Mouse (Mus musculus) cerebellum, postnatal 10 days (tissue): ENCODE results near the gene Mylpf.

Experiments
- DNase-seq, 2 experiments: peaks; one replicate each; pipeline ENCODE4 v3.0.0; 2021; ENCODE audit warnings: mixed read lengths in 2 of 2

Mylpf gene

DNA sequence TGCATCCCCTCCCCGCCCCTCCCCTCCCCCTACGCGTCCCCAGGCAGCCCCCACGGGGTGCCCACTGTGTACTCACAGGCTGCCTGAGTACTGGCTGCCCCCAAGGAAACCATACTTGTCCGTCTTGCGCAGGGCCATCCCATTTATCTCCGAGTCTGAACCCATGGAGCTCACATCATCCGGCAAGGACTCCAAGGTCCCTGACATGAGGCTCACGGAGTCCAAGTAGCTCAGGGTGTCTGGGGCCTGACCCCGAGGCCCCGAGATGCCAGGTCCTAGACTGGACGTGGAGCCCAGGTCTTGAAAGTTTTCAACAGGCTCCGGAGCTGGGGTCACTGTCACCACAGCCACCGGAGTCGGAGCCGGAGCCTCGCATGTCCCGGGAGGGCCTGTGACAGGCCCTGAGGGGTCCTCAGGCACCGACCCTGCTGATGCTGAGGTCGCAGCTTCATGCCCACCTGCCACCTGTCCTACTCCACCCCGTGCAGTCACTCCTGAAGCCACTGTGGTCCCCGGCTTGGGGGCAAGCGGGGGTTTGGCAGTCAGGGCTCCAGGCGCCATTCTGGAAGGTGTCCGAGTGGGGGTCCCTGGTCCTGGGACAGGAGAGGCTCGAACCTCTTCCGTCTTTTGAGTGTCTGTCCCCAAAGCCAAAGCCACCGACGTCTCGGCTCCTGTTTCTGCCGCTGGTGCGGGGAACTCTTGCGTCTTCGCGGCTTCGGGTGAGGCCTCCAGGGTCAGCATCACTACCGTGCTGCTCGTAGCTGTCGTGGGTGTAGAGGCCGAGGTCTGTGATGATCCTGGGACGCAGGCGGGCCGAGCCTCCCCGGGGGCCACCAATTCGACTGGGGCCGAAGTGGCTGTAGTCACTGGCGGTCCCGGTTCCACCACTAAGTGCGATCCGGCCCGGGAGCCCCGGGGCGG is 1.1 kb upstream of the Mylpf start:
- peak; percentile 43 to 58 for DNase-seq

- DNase-seq, result no peak
Observed at GRCm38 (mm10) chr7:127208295-127208552, 466 bp upstream of the Mylpf start, which contains the start of gene Tbc1d10b. Gene Tbc1d10b (minus strand): TSS chr7:127208468.

DNA sequence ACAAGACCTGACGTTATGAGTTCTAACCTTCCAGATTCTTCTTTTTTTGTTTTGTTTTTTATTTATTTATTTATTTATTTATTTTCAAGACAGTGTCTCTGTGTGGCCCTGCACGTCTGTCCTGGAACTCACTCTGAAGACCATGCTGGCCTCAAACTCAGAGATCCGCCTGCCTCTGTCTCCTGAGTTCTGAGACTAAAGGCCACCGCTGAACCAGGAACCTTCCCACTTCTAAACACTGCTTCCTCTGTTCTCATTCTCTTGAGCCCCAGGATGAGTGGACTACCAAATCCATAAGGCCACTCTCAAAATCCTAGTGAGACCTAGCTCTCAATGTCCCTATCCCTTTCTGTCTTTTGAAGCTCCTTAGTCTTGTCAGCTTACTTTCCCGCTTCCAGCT is 1.2 kb downstream of the Mylpf start:
- DNase-seq, result no peak

GRCm38 (mm10) chr7:127210266-127210665 is 1.6 kb downstream of the Mylpf start:
- no peak for DNase-seq

DNA sequence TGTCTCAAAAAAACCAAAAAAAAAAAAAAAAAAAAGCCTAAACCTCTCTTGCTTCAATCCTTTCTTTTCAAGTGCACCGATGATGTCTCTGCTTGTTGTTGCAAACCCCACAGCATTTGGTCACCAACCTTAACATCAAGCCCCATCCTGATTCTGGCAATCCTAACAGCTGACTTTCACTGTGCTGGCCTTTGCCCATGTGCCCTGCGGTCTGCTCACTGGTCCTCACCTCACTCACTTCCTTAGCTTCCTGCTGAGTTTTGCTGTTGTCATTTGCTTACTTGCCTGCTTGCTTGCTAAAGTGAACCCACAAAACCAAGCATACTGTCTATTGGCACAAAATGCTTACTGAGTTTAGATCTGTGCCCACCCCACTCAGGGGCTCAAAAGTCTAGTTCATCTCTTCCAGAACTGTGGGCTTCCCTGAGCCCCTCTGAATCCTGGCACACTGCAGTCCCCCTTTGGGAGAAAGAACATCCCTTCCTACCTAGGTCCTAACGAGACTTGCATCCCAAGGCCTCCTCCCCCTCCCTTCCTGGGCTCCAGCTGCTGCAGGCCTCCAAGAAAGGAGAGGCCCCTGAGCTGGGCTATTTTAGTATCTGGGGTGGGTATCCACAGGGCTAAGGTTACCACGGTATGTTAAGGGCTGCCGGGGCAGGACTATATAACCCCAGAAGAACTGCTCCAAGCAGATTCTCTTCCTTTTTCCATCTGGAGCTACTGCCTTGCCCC is 2.5 kb downstream of the Mylpf start:
- DNase-seq, result no peak

DNA sequence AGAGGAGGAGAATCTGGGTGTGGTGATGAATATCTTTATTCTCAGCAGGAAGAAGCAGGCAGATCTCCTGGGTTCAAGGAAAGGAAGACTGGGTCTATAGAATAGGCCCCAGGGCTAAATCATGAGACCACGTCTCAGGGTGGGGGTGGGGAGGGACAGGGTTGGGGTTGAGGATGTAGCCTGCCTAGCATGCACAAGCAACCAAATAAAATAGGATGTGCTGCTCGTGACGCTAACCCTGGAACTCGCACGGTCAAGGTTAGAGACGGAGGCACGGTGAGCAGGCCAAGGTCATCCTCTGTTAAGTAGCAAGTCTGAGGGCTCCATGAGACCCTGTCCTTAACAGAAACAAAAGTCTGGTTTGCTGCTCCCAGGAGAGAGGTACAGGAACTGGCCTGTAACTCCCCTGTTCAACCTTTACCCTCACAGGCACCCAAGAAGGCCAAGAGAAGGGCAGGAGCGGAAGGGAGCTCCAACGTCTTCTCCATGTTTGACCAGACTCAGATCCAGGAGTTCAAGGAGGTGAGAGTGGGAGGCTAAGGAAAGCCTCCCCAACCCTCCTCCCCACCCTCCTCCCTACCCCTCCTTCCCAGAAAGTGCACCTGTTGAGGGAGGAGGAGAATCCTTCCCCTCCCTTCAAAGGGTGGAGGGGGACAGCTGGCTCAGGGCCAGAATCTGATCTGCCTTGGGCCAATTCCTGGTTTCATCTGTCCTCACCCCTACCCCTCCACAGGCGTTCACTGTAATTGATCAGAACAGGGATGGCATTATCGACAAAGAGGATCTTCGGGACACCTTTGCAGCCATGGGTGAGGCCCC is 4.0 kb downstream of the Mylpf start:
- DNase-seq, result no peak

GRCm38 (mm10) chr7:127213485-127213884 is 4.8 kb downstream of the Mylpf start:
- peak; percentile 70 to 80 for DNase-seq

DNA sequence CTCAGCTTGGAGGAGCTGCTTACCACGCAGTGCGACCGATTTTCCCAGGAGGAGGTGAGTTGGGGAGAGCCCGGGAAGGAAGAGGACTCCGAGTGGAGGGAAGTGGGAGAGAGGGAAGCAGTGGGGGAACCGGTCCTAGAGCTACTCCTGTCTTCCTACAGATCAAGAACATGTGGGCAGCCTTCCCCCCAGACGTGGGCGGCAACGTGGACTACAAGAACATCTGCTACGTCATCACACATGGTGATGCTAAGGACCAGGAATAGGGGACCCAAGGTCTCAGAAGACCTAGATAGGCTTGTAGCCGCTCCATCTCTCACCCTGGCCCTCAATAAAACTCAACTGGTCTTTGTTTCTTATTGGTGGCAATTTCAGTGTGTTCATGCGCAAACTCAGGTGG is 5.2 kb downstream of the Mylpf start:
- no peak for DNase-seq

DNA sequence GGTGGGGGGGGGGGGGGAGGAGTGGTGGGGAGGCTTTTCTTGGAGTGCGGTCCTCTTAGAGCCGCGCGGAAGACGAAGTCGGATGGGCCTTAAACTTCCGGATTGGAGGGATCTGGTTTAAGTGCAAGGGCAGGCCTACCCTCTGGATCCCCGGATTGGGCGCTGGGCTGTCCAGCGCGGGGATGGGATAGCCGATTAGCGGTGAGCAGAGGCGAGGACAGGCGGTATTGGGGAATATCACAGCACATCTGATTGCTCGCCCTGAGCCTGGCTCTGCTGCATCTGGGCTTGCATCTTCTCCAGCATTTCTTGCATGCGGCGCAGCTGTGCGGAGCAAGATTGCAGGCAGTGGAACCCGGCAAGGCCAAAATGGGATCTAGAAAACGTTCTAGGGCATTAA is 5.8 kb downstream of the Mylpf start:
- DNase-seq, result no peak

- DNase-seq, result peak; percentile 79 to 88
Observed at GRCm38 (mm10) chr7:127214981-127215871, 6.5 kb downstream of the Mylpf start.

DNA sequence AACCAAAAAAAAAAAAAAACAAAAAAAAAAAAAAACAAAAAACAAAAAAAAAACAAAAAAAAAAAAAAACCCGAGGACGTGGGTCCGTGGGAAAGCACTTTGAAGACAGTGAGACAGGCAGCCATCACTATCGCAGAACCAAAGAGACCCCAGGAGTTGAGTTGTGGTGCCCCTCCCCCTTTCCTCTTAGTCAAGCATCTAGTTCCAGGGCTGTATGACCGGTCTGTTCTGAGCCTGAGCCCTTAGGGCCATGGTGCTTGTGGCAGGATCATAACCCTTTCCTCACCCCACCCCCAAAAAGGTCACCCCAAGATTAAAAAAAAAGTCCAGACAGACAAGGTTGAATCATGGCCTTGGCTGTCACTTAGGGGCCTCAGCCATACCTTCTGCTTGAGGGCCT is 7.6 kb downstream of the Mylpf start:
- no peak for DNase-seq

DNA sequence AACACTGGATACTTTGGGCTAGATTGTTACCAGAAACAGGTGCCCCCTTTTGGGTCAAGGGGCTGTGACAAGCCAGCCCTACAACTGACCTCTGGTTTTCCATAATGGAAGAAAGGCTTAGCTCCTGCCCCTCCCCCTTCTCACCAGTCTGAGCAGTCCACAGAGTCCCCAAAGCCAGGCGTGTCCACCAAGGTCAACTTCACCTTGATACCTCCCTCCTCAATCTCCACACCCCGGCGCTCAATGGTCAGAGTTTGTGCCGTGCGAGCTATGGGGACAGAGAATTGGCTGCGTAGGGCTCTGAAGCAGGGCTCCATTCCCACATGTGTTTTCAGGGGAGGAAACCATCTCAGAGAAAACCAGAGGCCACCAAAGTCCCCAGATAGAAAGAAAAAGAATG is 8.8 kb downstream of the Mylpf start:
- no peak for DNase-seq

- no peak for DNase-seq
Observed at GRCm38 (mm10) chr7:127217901-127218642, 9.4 kb downstream of the Mylpf start.

DNA sequence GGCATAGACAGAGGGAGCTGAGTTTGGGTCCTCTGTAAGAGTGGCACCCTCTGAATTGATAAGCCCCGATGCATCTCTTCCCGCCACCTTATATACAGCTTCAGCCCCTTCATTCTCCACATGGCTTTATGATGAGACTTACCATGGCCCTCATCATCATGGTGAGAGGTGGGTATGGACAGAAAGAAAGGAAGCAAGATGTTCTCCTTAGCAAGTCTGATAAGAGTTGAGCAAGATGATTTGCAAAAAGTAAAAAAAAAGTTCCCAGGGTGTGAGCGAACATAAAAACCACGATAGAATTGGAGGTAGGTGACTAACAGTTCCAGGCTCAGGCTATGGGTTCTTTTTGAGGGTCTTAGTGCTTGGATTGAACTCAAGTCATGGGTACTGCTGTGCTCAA is 10.0 kb downstream of the Mylpf start:
- no peak for DNase-seq

DNA sequence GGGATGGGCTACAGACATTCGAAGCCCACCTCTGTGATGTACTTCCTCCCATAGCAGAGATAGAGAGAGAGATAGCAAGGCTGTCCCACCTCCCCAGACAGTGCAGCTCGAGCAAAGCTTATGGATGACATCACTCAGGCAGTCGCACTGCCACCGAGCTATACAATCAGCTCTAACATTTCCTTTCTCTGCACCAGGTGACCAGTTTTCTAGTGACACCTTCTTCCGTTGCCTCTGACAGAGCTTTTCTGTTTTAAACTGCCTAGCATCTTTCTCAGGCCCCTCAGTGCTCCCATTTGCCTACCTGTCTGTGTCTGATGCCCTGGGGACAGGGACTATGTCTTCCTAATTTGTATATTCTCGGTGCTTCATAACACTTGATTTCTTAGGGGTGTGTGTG is 11.8 kb downstream of the Mylpf start:
- DNase-seq, result no peak

- no peak for DNase-seq
Observed at GRCm38 (mm10) chr7:127223106-127223505, 14.4 kb downstream of the Mylpf start.

GRCm38 (mm10) chr7:127223515-127224478 is 15.1 kb downstream of the Mylpf start:
- no peak for DNase-seq

GRCm38 (mm10) chr7:127224616-127225015 is 15.9 kb downstream of the Mylpf start:
- DNase-seq, result no peak

DNA sequence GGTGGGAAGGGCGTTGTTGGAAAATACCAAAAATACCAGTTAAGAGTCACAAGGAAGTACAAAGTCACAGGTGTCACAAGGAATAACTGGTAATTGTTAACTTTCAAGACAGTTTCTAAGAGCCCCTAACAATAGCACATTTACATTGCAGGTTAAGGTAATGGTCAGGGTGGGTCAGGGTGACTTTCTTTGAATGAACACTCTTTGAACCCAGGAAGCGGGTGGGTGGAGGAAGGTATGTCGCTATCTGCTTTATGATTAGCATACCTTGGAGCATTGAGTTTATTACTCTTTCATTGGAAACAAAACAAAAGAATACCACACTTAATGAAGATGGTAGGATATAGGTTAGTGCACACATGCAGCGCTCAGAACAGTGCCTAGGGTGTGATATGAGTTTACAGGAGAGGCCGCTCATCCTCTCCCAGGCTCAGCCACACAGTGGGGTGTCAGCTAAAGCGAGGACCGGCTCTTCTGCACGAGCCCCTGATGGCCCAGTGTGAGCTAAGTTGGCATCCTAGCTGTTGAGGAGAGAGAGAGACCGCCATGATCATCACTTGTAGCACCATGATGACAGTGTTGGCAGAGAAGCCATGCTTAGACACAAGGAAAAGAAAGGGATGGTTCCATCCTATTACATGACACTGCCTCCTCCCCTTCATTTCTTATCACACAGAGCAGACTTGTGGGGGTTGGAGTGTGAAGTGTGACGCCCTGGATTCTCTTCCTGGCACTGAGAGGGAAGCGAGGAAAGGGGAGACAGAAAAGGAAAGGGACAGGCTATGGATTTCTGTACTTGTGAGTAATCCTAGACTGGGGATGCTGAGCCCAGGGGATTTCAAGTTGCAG is 16.7 kb downstream of the Mylpf start:
- DNase-seq, result no peak
